Mouse (Mus musculus) heart, postnatal 4 days (tissue): Measurements from ENCODE around the gene Dok7. TPM values are rescaled to one million over a fixed set of nuclear protein-coding genes. Genes with fewer than 3 reads are reported as not detected.

Source experiments
- DNase-seq: peaks from one replicate; pipeline ENCODE4 v3.0.0; 2021
- microRNA-seq, 2 experiments: library from miRNA; unstranded; fragments of <30 nt; microRNA quantifications; one replicate each; pipeline ENCODE4 v1.2.0; 2021 to 2022
- total RNA-seq, 2 experiments: library from RNA; stranded (reverse); gene quantifications; 2 replicates each; pipeline ENCODE4 v1.2.3; 2021

Gene Dok7
- total RNA-seq, 2 experiments from 2014 or later: 28.1 to 28.5 TPM

- DNase-seq: peak; percentile 62
These were observed 61.9 kb downstream of the Dok7 start for GRCm38 (mm10) chr5:35118418-35118817.

DNA sequence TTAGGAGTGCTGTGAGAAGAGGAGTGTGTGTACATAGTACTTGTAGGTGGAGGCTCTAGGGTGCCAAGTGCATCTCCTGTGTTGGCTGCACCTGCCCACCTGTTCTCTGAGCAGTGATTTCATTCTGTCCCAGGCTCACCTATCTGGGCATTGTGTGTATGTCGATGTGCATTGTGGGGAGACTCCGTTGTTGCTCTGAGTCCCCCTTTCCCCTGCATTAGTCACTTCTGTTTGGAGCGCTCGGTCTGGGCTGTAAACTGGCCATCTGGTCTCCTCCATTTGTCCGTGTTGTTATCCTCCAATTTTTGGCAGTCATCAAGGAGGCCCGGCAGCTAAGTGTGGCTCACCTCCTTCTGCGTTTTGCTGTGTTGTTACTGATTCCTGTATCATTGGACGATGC, 63.5 kb downstream of the Dok7 start:
- DNase-seq: no peak

DNA sequence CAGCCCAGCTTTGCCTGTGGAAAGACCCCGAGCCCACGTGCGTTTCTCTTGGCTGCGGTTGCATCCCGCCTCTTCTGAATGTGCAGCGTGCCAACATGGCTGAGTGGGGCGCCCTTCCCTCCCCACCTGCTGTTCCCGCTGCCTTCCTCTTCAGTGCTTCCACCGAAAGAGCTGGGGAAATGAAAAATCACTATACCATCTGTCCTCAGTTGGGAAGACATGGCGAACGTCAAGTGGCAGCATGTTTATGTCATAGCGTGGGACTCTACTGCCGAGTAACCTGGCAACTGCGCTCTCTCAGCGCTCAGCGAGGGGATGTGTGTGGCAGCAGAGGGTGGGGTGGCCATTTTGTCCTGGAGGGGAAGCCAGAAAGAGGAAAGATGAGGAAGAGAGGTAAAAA, 72.6 kb downstream of the Dok7 start:
- no peak for DNase-seq

- no peak for DNase-seq
These were observed 73.2 kb downstream of the Dok7 start for GRCm38 (mm10) chr5:35129767-35130191.

DNA sequence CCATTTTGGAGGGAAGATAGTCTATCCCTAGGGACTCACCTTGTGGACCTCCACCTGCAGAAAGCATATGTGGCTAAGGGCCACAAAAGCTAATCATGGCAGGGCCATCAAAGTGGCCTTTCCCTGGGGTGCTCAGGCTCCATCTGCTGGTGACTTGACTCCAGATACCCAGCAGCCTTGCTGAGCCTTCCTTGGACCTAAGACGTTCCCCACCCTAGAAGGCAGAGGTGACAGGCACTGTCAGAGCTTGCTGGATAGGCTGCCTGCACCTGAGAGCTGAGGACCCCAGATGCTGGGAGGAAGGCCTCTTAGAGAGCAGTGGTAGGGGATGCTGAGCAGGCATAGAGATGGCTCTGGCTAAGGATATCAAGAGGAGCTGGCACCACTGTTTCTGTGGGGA, 74.7 kb downstream of the Dok7 start:
- DNase-seq: no peak

DNA sequence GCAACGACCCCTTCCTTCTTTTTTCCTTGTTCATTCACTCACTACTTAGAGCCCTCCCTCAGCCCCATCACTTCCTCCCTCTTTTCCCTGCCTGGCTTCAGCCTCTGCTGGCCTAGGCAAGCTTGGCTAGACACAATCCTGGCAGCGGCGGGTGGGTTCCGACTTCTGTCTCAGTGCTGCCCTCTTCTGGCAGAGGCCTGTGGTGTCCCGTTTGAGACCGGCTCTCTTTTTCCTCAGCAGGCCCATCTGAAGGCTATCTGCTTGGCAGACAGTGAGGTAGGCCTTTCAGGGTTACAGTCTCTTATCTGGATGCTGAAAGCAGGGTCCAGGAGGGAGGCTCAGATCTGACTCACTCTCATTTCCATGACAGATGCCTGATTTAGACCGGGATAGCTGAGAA, 75.2 kb downstream of the Dok7 start:
- peak; percentile 94 for DNase-seq

DNA sequence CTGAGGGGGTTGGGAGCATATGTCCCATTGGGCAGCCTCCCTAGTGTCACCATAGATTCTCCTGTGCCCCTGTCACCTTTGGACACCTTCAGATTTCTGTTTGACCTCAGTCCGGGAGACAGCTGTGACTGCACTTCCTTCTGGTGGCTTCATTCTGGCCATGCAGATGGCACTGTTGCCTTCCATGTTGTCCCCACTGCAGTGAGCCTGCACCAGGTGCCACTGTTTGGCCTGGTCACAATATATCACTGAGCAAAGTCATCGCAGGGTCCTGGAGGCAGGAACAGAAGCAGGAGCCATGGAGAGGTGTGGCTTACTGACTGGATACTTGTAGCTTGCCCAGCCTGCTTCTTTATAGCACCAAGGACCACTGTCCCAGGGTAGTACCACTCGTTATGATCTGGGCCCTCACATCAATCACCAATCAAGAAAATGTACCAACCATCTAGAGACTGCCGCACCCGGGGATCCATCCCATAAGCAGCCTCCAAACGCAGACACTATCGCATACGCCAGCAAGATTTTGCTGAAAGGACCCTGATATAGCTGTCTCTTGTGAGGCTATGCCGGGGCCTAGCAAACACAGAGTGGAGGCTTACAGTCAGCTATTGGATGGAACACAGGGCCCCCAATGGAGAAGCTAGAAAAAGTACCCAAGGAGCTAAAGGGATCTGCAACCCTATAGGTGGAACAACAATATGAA, 75.9 kb downstream of the Dok7 start:
- no peak for DNase-seq

- DNase-seq: no peak
These were observed 76.9 kb downstream of the Dok7 start for GRCm38 (mm10) chr5:35133468-35133867.

DNA sequence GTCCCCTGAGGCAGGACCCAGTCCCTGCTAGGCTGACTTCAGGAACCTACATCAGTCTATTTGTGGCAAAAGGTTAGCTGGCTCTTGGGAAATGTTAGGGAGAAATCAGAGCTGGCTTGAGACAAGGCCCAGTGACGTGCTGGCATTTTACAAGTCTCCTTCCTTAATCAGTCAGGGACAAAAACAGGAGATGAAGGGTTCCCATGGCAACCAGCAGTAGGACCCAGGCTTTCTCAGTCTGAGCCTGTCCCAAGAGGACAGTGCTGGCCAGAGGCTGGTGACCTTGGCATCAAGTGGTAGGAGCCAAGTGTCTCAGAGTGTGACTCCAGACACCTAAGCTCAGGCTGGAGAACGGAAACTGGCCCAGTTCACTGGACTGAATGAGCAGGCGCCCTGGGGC, 77.7 kb downstream of the Dok7 start:
- no peak for DNase-seq

GRCm38 (mm10) chr5:35135903-35136302, 79.3 kb downstream of the Dok7 start:
- no peak for DNase-seq

Small RNA genes lying within 50 kb of the gene (microRNA-seq; reads per million reads assigned to microRNA genes)
- 11.7 to 16.6 reads per million in 2 experiments for gene Mir3097

Other genes starting within 250 kb of the Dok7 start
- gene Msantd1, start 148.8 kb upstream of the Dok7 start, total RNA-seq: under 1 TPM; 0.19 to 0.90 TPM
- 10 to 100 TPM; 49.8 to 60.4 TPM for gene Rgs12, start 107.3 kb upstream of the Dok7 start, total RNA-seq
- 1 to 10 TPM; 2.3 to 3.1 TPM for gene Hgfac, start 15.3 kb upstream of the Dok7 start, total RNA-seq
- 10 to 100 TPM; 55.8 to 57.1 TPM for gene Lrpap1, start 49.0 kb downstream of the Dok7 start, total RNA-seq
- under 1 TPM; 0.14 to 0.29 TPM for gene Adra2c, start 221.6 kb downstream of the Dok7 start, total RNA-seq